Mouse (Mus musculus): Measurements from ENCODE around the gene Rab29. TPM values are rescaled to one million over a fixed set of nuclear protein-coding genes. Genes with fewer than 3 reads are reported as not detected.
"Not testable (repeated sequence)": the region's sequence is repeated elsewhere in the genome, so short reads cannot be mapped to it uniquely, and the experiment has no call there.

The Rab29 gene
- polyA plus RNA-seq (2012; rRNA removed), result 22.8 and 25.4 TPM in 2 replicates
- polyA plus RNA-seq (2014; fragmentation: Nextera tagmentation; extraction: Ambion mirVana), result 25.2 and 27.7 TPM in 2 replicates

- ATAC-seq (ENCODE audit: low FRiP score, low read depth), result peak; percentile 97
- peak; percentile 98 for DNase-seq (ENCODE audit: low spot score)
- Histone ChIP-seq H3K4me2 (replicated peaks; ENCODE audit: low read depth, low read length, severe bottlenecking) (peak within 1 kb of the TSS; percentile 80), H3K36me3 (ENCODE audit: control insufficient read depth, insufficient read depth, low read length) (no peaks in the 10 kb centered on the region; the same call in 1 of the 2 replicates), H3K9me3 (ENCODE audit: control insufficient read depth, low read length) (no peaks in the 10 kb centered on the region), H3K9ac (ENCODE audit: low read depth, low read length, severe bottlenecking) (peak within 1 kb of the TSS; percentile 61), H3K27ac (replicated peaks; ENCODE audit: low read depth, low read length) (no peak within 1 kb of the TSS), H3K4me1 (ENCODE audit: control insufficient read depth, insufficient read depth, low read length) (peaks cover 6% of the 10 kb centered on the region; the same call in 1 of the 2 replicates), H3K27me3 (ENCODE audit: control insufficient read depth, insufficient read depth, low read length) (no peaks in the 10 kb centered on the region), H3K4me3 (replicated peaks; ENCODE audit: low read length) (peak within 1 kb of the TSS; percentile 54)
- 2% methylated on average over 46 of the region's 46 CpGs for WGBS
- no peak for TF ChIP-seq POLR2A (IDR thresholded peaks at IDR 0.05; ENCODE audit: borderline replicate concordance, extremely low read depth, insufficient read depth, insufficient read length)
Measured at GRCm38 (mm10) chr1:131867093-131867945, at the start of gene Rab29. Gene Rab29 (plus strand): TSS chr1:131867224.

DNA sequence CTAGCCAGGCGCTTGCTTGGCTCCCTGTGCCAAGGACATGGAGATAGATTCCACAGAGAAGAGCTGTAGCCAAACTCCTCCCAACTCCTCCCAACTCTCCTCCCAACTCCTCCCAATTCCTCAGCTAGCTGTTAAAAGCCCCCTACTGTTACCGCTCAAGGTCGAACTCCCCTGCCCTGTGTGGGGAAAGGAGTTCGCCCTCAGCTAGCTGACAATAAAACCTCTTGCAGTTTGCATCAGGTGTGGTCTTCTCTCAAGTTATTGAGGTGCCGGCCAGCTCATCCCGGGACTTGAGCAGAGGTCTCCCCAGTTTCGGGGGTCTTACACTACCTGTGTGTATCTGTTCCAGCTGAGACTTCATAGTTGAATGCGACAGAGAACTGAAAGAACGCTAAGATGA, 46.7 kb upstream of the Rab29 start:
- not testable (repeated sequence) for H3K27me3 ChIP-seq (ENCODE audit: control insufficient read depth, insufficient read depth, low read length); H3K27ac ChIP-seq (replicated peaks; ENCODE audit: low read depth, low read length); DNase-seq (ENCODE audit: low spot score); H3K36me3 ChIP-seq (ENCODE audit: control insufficient read depth, insufficient read depth, low read length); H3K4me3 ChIP-seq (replicated peaks; ENCODE audit: low read length); ATAC-seq (ENCODE audit: low FRiP score, low read depth); H3K9me3 ChIP-seq (ENCODE audit: control insufficient read depth, low read length); H3K4me1 ChIP-seq (ENCODE audit: control insufficient read depth, insufficient read depth, low read length); H3K4me2 ChIP-seq (replicated peaks; ENCODE audit: low read depth, low read length, severe bottlenecking); H3K9ac ChIP-seq (ENCODE audit: low read depth, low read length, severe bottlenecking)
- WGBS, result 57% methylated on average over 8 of the region's 9 CpGs

GRCm38 (mm10) chr1:131820887-131821328, 46.1 kb upstream of the Rab29 start:
- WGBS, result 63% methylated on average over 10 of the region's 10 CpGs
- no peaks in the 10 kb centered on the region for H3K36me3 ChIP-seq (ENCODE audit: control insufficient read depth, insufficient read depth, low read length)
- H3K9ac ChIP-seq (ENCODE audit: low read depth, low read length, severe bottlenecking), result no peak overlapping the region
- no peak overlapping the region for H3K27ac ChIP-seq (replicated peaks; ENCODE audit: low read depth, low read length)
- TF ChIP-seq POLR2A (IDR thresholded peaks at IDR 0.05; ENCODE audit: borderline replicate concordance, extremely low read depth, insufficient read depth, insufficient read length), result no peak
- no peaks in the 10 kb centered on the region for H3K27me3 ChIP-seq (ENCODE audit: control insufficient read depth, insufficient read depth, low read length)
- ATAC-seq (ENCODE audit: low FRiP score, low read depth) (peak; percentile 62; the same call in 1 of the 2 replicates), DNase-seq (ENCODE audit: low spot score) (peak; percentile 48)
- H3K4me1 ChIP-seq (ENCODE audit: control insufficient read depth, insufficient read depth, low read length), result no peaks in the 10 kb centered on the region
- H3K4me2 ChIP-seq (replicated peaks; ENCODE audit: low read depth, low read length, severe bottlenecking), result no peak overlapping the region
- no peaks in the 10 kb centered on the region for H3K9me3 ChIP-seq (ENCODE audit: control insufficient read depth, low read length)
- H3K4me3 ChIP-seq (replicated peaks; ENCODE audit: low read length), result no peak overlapping the region

DNA sequence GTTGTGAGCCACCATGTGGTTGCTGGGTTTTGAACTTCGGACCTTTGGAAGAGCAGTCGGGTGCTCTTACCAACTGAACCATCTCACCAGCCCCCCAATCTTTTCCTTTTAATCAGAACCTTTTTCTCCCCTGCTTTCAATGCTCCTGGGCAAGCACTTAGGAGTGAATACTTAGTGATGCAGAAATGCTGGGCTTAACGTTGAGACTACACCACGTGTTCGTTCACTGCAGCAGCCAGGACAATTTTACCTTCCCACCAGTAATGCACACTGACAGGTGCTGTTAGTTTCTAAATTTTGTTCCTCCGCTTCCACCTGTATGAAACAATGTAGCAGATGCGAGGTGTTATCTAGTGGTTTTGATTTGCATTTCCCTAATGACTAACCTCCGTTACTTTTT, 44.7 kb upstream of the Rab29 start:
- Histone ChIP-seq H3K4me1 (ENCODE audit: control insufficient read depth, insufficient read depth, low read length) (0 out of 2 replicates have a peak, but pooled peaks cover 5% of the 10 kb centered on the region), H3K9me3 (ENCODE audit: control insufficient read depth, low read length) (no peaks in the 10 kb centered on the region), H3K27ac (replicated peaks; ENCODE audit: low read depth, low read length) (no peak overlapping the region), H3K27me3 (ENCODE audit: control insufficient read depth, insufficient read depth, low read length) (no peaks in the 10 kb centered on the region), H3K9ac (ENCODE audit: low read depth, low read length, severe bottlenecking) (no peak overlapping the region), H3K4me3 (replicated peaks; ENCODE audit: low read length) (no peak overlapping the region), H3K36me3 (ENCODE audit: control insufficient read depth, insufficient read depth, low read length) (no peaks in the 10 kb centered on the region), H3K4me2 (replicated peaks; ENCODE audit: low read depth, low read length, severe bottlenecking) (no peak overlapping the region)
- ATAC-seq (ENCODE audit: low FRiP score, low read depth) (no peak), DNase-seq (ENCODE audit: low spot score) (no peak)
- WGBS, result 76% methylated on average over 8 of the region's 8 CpGs
- no peak for TF ChIP-seq POLR2A (IDR thresholded peaks at IDR 0.05; ENCODE audit: borderline replicate concordance, extremely low read depth, insufficient read depth, insufficient read length)

GRCm38 (mm10) chr1:131822856-131823492, 44.0 kb upstream of the Rab29 start:
- H3K36me3 ChIP-seq (ENCODE audit: control insufficient read depth, insufficient read depth, low read length), result no peaks in the 10 kb centered on the region
- no peaks in the 10 kb centered on the region for H3K27me3 ChIP-seq (ENCODE audit: control insufficient read depth, insufficient read depth, low read length)
- 0 out of 2 replicates have a peak, but pooled peaks cover 5% of the 10 kb centered on the region for H3K4me1 ChIP-seq (ENCODE audit: control insufficient read depth, insufficient read depth, low read length)
- H3K4me3 ChIP-seq (replicated peaks; ENCODE audit: low read length), result no peak overlapping the region
- ATAC-seq (ENCODE audit: low FRiP score, low read depth) (no peak), DNase-seq (ENCODE audit: low spot score) (no peak)
- no peak for TF ChIP-seq POLR2A (IDR thresholded peaks at IDR 0.05; ENCODE audit: borderline replicate concordance, extremely low read depth, insufficient read depth, insufficient read length)
- WGBS, result 70% methylated on average over 1 of the region's 1 CpGs
- H3K9ac ChIP-seq (ENCODE audit: low read depth, low read length, severe bottlenecking), result no peak overlapping the region
- H3K4me2 ChIP-seq (replicated peaks; ENCODE audit: low read depth, low read length, severe bottlenecking), result no peak overlapping the region
- H3K9me3 ChIP-seq (ENCODE audit: control insufficient read depth, low read length), result no peaks in the 10 kb centered on the region
- H3K27ac ChIP-seq (replicated peaks; ENCODE audit: low read depth, low read length), result no peak overlapping the region

Data from limb, embryonic 14.5 days (tissue).